Mouse (Mus musculus): Measurements from ENCODE around the gene Mcoln2. TPM values are rescaled to one million over a fixed set of nuclear protein-coding genes. Genes with fewer than 3 reads are reported as not detected.
A peak's percentile ranks its signal among the peaks of the same experiment; 100 is the strongest.

Mcoln2 gene
- total and polyA plus RNA-seq, 3 experiments: 31.0 to 34.9 (median 32.0) TPM

DNA sequence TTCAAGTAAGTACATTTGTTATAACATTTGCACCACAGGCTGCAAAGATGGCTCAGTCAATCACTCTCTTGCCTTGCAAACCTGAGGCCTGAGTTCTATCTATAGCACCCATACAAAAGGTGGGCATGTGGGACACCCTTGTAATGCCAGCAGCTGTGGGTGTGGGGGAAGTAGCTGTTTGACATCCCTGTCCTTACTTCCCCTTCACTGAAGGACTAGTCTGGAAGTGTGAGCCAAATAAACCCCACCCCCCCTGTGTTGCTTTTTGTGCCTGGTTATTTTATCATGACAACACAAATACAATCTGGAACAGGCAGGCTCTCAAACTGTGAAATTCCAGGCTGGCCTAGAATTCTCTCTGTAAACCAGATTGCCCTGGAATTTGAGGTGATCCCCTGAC lies 49.7 kb upstream of the Mcoln2 start:
- Histone ChIP-seq H3K4me3 (replicated peaks in 1 of 3; ENCODE audit: low read depth in 2 of 3, low read length in 2 of 3, poor library complexity in 1 of 3) (no peak overlapping the region), H3K9ac (ENCODE audit: insufficient read depth, low read depth) (no peak overlapping the region), H3K27me3 (replicated peaks) (no peaks in the 10 kb centered on the region), H3K36me3 (replicated peaks in 1 of 2; ENCODE audit: control insufficient read depth in 1 of 2, insufficient read depth in 1 of 2, low read length in 1 of 2) (no peaks in the 10 kb centered on the region), H3K79me2 (replicated peaks; ENCODE audit: control insufficient read depth, extremely low read depth, insufficient read depth, poor library complexity, severe bottlenecking) (no peaks in the 10 kb centered on the region), H3K9me3 (replicated peaks; ENCODE audit: low read length) (peaks cover 13% of the 10 kb centered on the region), H3K4me2 (ENCODE audit: insufficient read depth, low read depth, poor library complexity, severe bottlenecking) (no peak overlapping the region), H3K27ac (ENCODE audit: insufficient read depth, low read depth) (no peak overlapping the region), H3K4me1 (ENCODE audit: control insufficient read depth in 1 of 2, insufficient read depth in 2 of 2) (peaks cover 0 to 6% of the 10 kb centered on the region in 2 experiments; a peak in 1 of 4 replicates)
- DNase-seq (ENCODE audit: extremely low read depth): no peak
- in situ Hi-C loops (cut with MboI; ENCODE audit: low pct_ligation_motif_present, low pct_unique_long_range_greater_than_20kb, low sequenced_read_pairs) (no loop called here), dilution Hi-C loops (cut with MboI; ENCODE audit: extremely low pct_ligation_motif_present, extremely low pct_unique_long_range_greater_than_20kb, low sequenced_read_pairs) (no loop called here)
- TF ChIP-seq SMC3 (IDR thresholded peaks at IDR 0.05; ENCODE audit: low read depth, low read length) (no peak), POLR2A (IDR thresholded peaks at IDR 0.05; ENCODE audit: low read depth, low read length) (no peak), KAT2A (IDR thresholded peaks at IDR 0.05; ENCODE audit: insufficient replicate concordance, low read length) (no peak), IRF4 (IDR thresholded peaks at IDR 0.05; ENCODE audit: low read depth, low read length) (no peak), TCF12 (IDR thresholded peaks at IDR 0.05; ENCODE audit: low read depth, low read length) (no peak), NELFE (IDR thresholded peaks at IDR 0.05; ENCODE audit: low read depth, low read length) (no peak), NRF1 (IDR thresholded peaks at IDR 0.05; ENCODE audit: low read depth, low read length) (no peak), PAX5 (IDR thresholded peaks at IDR 0.05; ENCODE audit: low read length) (no peak), SIN3A (IDR thresholded peaks at IDR 0.05; ENCODE audit: low read length) (no peak), MAFK (IDR thresholded peaks at IDR 0.05; ENCODE audit: insufficient replicate concordance, low read length) (no peak), TBP (conservative IDR thresholded peaks at IDR 0.05; ENCODE audit: low read depth, low read length) (no peak), MXI1 (IDR thresholded peaks at IDR 0.05; ENCODE audit: low read depth, low read length) (no peak), JUN (IDR thresholded peaks at IDR 0.05; ENCODE audit: insufficient read depth, low read depth, low read length) (no peak), UBTF (IDR thresholded peaks at IDR 0.05; ENCODE audit: low read depth, low read length) (no peak), EP300 (IDR thresholded peaks at IDR 0.05; ENCODE audit: low read length) (no peak), MAX (IDR thresholded peaks at IDR 0.05; ENCODE audit: low read length) (no peak), MEF2A (IDR thresholded peaks at IDR 0.05; ENCODE audit: borderline replicate concordance, low read depth, low read length) (no peak), MAZ (IDR thresholded peaks at IDR 0.05; ENCODE audit: low read depth, low read length) (no peak), ZMIZ1 (IDR thresholded peaks at IDR 0.05; ENCODE audit: low read depth, low read length) (no peak)

DNA sequence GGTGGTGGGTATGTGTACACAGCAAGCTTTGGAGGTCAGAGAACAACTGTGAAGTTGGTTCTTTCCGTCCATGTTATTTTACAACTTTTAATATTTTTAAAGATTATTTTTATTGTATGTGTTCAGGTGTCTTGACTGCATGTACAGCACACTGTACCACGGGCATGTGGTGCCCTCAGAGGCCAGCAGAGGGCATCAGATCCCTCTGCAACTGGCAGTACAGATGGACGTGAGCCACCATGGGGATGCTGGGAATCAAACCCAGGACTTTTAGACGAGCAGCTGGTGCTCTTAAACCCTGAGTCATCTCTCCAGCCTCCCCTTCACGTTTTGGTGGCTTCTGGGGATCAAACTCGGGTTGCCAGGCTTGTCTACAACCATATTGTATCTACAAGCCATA lies 47.6 kb upstream of the Mcoln2 start:
- Histone ChIP-seq H3K36me3 (replicated peaks in 1 of 2; ENCODE audit: control insufficient read depth in 1 of 2, insufficient read depth in 1 of 2, low read length in 1 of 2) (no peaks in the 10 kb centered on the region), H3K4me1 (ENCODE audit: control insufficient read depth in 1 of 2, insufficient read depth in 2 of 2) (peaks cover 0 to 6% of the 10 kb centered on the region in 2 experiments; a peak in 1 of 4 replicates), H3K4me2 (ENCODE audit: insufficient read depth, low read depth, poor library complexity, severe bottlenecking) (no peak overlapping the region), H3K9me3 (replicated peaks; ENCODE audit: low read length) (peaks cover 22% of the 10 kb centered on the region), H3K27ac (ENCODE audit: insufficient read depth, low read depth) (no peak overlapping the region), H3K79me2 (replicated peaks; ENCODE audit: control insufficient read depth, extremely low read depth, insufficient read depth, poor library complexity, severe bottlenecking) (no peaks in the 10 kb centered on the region), H3K9ac (ENCODE audit: insufficient read depth, low read depth) (no peak overlapping the region), H3K27me3 (replicated peaks) (no peaks in the 10 kb centered on the region), H3K4me3 (replicated peaks in 1 of 3; ENCODE audit: low read depth in 2 of 3, low read length in 2 of 3, poor library complexity in 1 of 3) (no peak overlapping the region)
- dilution Hi-C loops (cut with MboI; ENCODE audit: extremely low pct_ligation_motif_present, extremely low pct_unique_long_range_greater_than_20kb, low sequenced_read_pairs): no loop called here
- TF ChIP-seq EP300 (IDR thresholded peaks at IDR 0.05; ENCODE audit: low read length): no peak
- TF ChIP-seq CHD2 (IDR thresholded peaks at IDR 0.05; ENCODE audit: low read length): no peak
- TF ChIP-seq PAX5 (IDR thresholded peaks at IDR 0.05; ENCODE audit: low read length): no peak
- no peak for TF ChIP-seq GABPA (IDR thresholded peaks at IDR 0.05; ENCODE audit: insufficient replicate concordance, low read depth, low read length)
- peak; percentile 90 for TF ChIP-seq SMC3 (IDR thresholded peaks at IDR 0.05; ENCODE audit: low read depth, low read length)
- no peak for TF ChIP-seq MXI1 (IDR thresholded peaks at IDR 0.05; ENCODE audit: low read depth, low read length)
- no peak for TF ChIP-seq MAX (IDR thresholded peaks at IDR 0.05; ENCODE audit: low read length)
- no peak for TF ChIP-seq USF1 (IDR thresholded peaks at IDR 0.05; ENCODE audit: low read depth, low read length)
- TF ChIP-seq ZKSCAN1 (IDR thresholded peaks at IDR 0.05; ENCODE audit: borderline replicate concordance, low read depth, low read length): no peak
- no peak for TF ChIP-seq JUN (IDR thresholded peaks at IDR 0.05; ENCODE audit: insufficient read depth, low read depth, low read length)
- peak; percentile 69 for TF ChIP-seq RAD21 (IDR thresholded peaks at IDR 0.05; ENCODE audit: low read depth, low read length)
- peak; percentile 15; the same call in 1 of the 2 replicates for TF ChIP-seq ZC3H11A (IDR thresholded peaks at IDR 0.05; ENCODE audit: low read depth, low read length)
- TF ChIP-seq RCOR1 (conservative IDR thresholded peaks at IDR 0.05; ENCODE audit: low read depth, low read length): no peak
- no peak for TF ChIP-seq MEF2A (IDR thresholded peaks at IDR 0.05; ENCODE audit: borderline replicate concordance, low read depth, low read length)
- no peak for TF ChIP-seq TBP (conservative IDR thresholded peaks at IDR 0.05; ENCODE audit: low read depth, low read length)
- peak; percentile 42 to 71 for TF ChIP-seq CTCF (conservative IDR thresholded peaks at IDR 0.05 in 1 of 2, IDR thresholded peaks at IDR 0.05 in 1 of 2; ENCODE audit: low read depth in 2 of 2, low read length in 2 of 2)
- TF ChIP-seq HCFC1 (IDR thresholded peaks at IDR 0.05; ENCODE audit: low read depth, low read length): no peak
- TF ChIP-seq USF2 (conservative IDR thresholded peaks at IDR 0.05; ENCODE audit: low read depth, low read length): no peak
- peak; percentile 22 for DNase-seq (ENCODE audit: extremely low read depth)
- in situ Hi-C loops (cut with MboI; ENCODE audit: low pct_ligation_motif_present, low pct_unique_long_range_greater_than_20kb, low sequenced_read_pairs): no loop called here
